Mouse (Mus musculus) right cerebral cortex, postnatal 25 days (tissue): Measurements from ENCODE around the gene Camta2.

Experiments used
- DNase-seq: peaks from one replicate; pipeline ENCODE4 v3.0.0; 2022

Gene Camta2

DNA sequence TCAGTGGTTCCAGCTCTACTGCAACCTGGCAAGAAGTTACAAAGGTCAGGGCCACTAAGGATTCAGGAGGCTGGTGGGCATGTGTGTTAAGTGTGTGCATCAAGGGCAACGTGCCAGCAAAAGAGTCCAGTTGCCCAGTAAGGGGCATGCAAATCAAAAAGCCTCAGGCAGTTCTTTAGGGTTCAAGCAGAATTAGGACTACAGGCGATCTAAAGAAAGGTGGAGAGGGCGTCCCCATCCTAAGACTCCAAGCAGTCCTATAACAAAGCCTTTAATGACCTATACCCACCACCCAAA, 41.7 kb downstream of the Camta2 start:
- DNase-seq = no peak

DNA sequence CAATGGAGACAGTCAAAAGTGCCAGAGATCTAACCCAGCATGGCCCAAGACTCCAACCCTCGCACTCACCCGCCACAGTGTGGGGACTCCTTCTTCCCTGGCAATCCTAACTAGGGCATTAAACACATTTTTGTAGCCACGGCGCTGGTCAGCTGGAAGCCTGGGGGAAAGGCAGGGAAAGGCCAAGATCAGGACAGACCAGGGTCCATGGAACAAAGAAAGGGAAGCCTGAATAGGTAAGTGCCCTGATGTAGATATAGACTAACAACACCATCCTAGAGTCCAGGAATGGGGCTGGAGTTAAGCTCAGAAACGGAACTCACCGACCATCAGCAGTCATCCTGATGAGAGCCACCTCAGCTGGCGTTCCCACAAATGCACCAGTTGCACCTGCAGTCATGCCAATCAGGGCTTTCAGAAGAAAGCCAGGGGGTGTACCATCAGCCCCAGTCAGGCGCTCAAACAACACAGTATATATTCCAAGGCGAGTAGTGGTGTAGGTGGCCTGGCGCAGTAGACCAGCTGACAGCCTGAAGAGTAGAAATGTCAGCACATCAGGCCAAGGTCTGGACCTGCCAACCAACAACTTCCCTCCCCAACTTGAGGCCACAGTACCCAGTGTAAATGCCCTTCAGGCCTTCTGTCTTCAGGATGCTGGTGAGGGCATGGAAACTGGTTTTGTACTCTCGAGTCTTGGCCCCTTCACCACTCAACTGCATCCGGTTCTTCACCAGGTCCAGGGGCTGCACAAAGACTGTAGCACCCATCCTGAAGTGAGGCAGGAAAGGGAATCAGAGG, 42.2 kb downstream of the Camta2 start:
- DNase-seq = no peak

DNA sequence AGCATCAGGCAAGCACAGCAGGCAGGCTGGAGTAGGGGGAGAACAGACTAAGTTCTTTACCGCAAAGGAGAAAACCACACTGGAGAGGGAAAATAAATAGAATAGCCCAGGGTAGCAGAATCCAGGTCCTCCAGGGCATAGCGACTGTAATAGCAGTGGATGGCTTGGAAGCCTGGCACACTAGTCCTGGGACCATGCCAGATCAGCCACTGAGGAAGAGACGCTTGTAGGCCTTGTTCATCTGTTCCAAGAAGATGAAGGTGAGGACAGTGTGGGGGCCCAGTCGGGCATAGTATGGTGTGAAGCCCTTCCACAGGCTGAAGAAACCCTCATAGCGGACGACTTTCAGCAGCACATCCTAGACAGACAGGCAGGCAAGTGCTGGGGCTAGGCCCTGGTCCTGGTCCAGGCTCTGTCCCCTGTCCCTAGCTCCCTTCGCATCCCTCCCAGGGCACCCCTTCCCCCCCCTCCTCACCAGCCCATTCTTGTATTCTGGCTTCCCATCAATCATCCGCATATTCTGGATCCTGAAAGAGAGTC, 43.3 kb downstream of the Camta2 start:
- no peak for DNase-seq

DNA sequence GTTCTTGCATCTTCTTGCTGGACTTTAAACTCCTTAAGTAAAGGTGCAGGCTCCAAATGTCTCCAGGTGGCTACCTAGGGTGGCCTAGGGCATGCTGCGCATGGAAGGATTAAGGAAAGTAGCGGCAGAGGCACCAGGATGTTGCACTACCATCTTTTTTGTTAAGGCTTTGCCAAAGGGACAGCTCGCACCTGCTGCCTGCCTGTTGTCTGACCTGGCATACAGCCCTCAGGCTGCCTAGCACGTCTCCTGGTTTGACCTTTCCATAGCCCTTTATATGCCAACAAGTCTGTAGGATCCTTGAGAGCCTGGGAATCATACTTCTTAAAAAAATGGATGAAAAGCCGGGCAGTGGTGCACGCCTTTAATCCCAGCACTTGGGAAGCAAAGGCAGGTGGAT, 44.9 kb downstream of the Camta2 start:
- DNase-seq = no peak

DNA sequence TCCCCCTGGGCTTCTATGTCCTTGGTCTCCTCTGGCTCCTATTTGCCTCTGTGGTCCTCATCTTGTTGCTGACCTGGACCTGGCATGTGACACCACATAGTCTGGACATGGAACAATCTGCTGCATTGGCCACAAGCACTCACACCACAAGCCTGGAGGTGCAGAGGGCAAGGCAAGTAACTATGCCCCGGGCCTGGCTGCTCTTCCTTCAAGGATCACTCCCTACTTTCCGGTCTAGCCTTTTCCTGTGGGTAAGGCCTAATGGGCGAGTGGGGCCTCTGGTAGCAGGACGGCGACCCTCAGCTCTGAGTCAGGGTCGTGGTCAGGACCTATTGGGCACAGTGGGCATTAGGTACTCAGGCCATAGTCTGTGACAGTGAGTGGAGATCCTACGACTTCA, 46.7 kb downstream of the Camta2 start:
- DNase-seq = no peak

DNA sequence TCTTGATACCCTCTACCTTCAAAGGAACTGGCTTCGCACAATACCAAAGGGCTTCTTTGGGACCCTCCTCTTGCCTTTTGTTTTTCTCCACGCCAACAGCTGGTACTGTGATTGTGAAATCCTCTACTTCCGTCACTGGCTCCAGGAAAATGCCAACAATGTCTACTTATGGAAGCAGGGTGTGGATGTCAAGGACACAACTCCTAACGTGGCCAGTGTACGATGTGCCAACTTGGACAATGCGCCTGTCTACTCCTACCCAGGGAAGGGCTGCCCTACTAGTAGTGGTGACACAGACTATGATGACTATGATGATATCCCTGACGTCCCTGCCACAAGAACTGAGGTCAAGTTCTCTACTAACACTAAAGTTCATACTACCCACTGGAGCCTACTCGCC, 47.9 kb downstream of the Camta2 start:
- no peak for DNase-seq

DNA sequence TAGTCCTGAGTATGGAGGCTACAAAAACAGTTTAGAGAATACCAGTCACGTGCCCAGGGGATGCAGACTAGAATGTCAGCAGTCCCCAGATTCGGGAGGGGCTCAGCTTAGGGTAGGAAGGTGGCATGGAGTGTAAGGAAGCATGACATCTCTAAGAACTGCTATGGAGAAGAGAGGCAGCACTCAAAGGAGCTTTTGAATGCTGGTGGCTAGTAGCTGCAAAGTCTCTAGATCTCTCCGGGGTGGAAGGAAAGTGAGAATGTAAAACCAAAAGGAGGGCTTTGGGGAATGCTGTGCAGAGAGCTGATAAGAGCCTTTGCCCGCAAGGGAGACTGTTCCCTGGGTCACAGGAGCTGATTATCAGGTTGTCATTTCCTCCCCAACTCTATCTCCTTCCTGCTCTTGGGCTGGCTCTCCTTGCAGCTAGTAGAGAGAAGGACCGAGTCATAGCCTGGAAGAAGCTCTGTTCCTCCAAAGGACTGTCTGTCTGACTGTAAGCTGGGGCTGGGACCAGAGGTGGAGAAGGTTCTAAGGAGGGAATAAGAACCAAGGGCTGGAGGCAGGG, 49.1 kb downstream of the Camta2 start, which contains the start of gene Gp1ba:
Gp1ba (plus strand) TSS at position 409 of the 565 bp plus-strand sequence.
- no peak for DNase-seq

DNA sequence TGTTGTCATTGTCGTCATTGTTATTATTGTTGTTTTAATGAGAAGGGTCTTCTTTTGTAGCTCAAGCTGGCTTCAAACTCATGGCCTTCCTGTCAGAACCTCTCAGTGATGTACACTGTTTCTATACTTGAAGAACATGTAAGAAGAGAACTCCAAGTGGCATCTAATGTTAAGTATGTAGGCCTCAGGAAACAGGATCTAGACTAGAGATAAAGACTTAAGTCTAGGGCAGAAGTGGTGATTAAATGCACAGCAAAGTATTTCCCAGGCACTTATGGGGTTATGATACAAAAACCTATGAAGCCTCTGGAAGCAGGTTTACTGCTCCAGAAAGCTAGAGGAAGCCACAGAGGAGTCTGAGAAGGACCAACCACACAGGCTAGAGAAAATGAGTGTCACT, 49.6 kb downstream of the Camta2 start:
- DNase-seq = no peak

DNA sequence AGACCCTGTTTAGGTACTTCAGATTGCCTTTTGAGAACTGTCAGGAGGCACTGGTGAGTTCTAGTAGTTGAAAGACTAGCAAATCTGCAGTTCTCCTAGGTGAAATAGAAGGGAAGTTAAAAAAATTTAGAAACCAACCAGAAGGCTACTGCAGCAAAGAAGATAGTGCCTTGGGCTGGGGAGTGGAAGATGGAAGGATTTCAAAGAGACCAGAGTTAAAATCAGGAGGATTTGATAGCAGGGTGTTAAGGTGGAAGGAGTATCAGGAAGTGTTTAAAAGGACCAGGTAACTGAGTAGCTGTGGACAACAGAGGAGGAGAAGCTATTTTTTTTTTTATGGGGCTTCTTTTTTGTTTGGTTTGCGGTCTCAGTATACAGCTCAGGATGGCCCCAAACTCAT, 50.1 kb downstream of the Camta2 start:
- no peak for DNase-seq

DNA sequence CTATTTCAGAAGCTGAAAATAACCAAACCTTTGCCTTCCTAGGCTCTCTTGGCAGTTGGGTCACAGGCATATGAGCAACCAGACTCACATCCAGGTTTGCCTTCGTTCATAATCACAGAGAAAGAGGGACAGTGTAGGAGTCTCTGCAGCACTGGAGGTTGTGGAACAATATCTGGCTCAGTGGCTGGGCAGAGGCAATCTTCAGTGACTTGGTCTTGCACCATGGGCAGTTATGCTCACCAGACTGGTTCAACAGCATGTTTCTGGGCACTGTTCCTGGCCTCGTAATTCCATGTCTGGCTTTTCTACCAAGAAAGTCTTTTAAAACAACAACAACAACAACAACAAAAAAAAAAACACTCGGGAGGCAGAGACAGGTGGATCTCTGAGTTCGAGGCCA, 52.3 kb downstream of the Camta2 start:
- no peak for DNase-seq

DNA sequence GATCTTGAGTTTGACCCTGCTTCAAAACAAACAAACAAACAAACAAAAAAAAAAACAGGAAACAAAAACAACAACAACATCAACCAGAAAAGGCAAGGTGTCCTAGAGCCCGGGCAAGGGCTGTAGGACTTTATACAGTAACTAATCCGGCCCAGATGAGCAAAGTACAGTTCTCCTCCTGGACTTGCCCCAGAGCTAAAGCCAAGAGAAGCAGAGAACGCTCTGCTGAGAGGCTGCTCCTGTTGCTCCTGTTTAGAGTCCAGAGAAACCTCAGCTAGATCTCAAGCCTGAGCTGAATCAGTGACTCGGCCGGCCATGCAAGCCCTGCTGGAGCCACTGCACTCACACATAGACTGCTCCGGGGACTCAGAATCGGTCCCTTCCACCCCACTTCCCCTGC, 57.8 kb downstream of the Camta2 start:
- no peak for DNase-seq

DNA sequence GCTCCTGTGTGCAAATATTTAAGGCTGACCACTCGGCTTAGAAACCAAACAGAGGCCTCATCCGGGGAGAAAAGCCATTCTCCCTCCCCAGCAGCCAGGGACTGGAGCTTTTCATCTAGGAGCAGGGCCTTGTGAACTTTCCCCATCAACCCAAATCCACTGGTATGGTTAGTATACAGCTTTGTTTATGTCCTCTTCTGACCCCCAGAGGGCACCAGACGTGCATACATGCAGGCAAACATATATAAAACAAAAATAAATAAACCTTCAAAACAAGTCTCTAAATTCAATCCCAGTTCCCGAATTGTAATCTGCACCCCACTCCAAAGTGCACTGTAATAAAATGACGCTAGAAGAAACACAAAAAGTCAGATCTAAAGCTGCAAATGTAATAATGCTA, 58.3 kb downstream of the Camta2 start:
- DNase-seq = no peak

DNA sequence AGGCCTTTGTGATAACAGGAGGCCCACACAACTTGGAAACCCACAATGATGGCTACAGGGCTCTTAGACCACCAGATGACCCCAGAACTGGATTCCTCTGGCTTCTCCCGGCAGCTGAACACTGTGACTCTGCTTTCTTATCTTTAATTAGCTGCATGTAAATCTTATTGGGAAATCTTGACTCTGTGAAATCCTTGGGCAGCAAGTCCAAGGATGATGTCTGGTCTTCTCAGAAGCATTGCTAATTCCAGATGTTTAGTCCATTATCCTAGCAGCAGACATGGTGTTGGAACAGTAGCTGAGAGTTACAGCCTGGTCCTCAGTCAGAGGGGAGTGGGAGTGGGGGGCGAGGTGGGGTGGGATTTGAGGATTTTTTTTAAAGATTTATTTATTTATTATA, 59.5 kb downstream of the Camta2 start:
- DNase-seq = no peak

DNA sequence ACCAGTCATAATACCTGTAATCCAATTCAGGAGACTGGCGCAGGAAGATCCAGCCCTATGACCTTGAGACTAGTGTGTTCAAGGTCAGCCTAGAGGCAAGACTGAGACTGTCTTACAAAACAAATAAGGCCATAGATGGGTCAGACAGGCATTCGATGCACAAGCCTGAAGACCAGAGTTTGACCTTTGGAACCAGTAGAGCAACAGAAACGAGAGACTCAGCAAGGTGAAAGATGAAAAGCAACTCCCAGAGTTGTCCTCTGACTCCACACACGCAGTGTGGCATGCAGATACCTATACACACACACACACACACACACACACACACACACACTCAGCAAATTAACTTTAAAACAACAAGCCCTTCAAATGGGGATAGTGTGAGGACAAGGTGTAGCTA, 61.0 kb downstream of the Camta2 start:
- DNase-seq = no peak

DNA sequence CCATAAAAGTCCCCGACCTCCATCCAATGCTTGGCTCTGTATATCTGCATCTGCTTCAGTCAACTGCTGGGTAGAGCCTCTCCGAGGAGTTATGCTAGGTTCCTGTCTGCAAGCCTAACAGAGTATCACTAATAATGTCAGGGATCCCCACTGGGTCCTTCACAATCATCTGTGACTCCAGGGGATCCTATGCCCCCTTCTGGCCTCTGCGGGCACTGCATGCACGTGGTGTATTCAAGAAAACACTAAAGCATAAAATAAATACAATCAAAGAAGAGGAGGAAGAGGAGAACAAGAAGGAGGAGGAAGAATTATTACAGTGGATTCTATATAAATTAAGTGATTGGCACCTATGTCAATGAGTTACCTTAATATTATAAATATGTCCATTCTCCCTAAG, 62.4 kb downstream of the Camta2 start:
- no peak for DNase-seq

DNA sequence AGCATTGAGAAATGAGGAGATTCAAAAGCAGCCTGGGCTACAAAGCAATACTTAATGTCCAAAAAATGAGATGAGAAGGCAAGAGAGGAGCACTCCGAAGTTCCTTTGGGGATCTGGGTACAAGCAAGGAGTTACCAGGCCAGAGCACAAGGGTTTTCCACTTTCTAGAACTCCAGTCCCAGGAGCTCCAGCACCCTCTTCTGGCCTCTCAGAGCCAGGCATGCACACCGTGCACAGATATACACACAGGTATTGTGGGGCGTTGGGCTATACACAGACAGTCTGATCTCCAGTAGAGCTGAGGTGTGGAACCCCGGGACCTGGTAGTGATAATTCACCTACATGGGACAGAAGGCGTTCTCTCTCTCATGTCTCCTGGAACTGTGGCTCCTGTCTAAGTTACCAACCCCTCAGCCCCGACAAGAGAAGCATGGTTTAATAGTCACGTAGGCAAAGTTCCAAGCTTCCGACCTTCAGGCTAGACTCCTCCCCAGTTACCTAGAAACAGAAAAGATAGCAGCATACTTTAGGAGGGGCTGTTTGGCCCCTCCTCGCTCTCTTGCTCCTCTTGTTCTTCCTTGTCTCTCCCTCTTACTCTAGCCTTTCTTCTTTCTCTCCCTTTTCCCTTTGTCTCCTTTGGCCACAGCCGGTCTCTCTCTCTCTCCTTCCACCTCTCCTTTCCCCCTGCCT, 64.7 kb downstream of the Camta2 start:
- no peak for DNase-seq

DNA sequence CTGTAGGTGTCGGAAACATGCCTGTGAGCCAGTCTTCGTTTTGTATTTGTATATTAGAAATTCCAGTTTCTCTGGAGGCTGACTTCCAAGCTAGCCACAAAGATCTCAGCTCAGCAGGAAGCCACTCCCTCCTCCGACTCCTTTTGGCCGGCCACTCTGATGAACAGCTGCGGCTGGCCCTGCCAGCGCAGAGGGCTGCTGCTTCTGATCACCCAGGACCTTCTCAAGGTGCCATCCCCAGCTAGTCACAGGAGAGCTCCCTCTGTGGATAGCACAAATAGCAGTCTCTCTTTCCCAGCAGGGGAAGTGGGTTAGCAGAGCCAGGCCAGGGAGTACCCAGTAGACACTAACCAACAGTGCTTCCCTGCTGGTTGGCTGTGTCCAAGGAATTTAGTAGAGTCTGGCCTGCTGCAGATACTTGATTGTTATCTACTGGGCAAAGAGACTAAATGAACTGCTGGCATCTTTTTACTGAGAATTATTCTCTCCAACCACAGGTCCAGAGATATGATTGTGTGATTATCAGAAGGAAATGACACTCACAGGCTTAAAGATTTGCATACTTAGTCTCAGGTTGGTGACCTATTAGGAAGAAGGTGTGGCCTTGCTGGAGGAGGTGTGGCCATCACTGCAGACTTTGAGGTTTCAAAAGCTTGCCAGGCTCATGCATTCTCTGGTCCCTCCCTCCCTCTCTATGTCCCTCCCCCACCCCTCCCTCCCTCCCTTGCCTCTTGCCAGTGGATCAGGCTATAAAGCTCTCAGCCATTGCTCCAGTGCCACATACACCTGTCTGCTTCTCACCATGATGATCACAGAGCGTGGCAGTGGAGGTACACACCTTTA, 65.7 kb downstream of the Camta2 start:
- DNase-seq = no peak
